Mouse (Mus musculus) naive thymus-derived CD4-positive, alpha-beta T cell, adult 2 months (primary cell): ENCODE results near the gene Olfr58.
"Not testable (repeated sequence)": the region's sequence is repeated elsewhere in the genome, so short reads cannot be mapped to it uniquely, and the experiment has no call there.

Experiments used
- DNase-seq: peaks from one replicate; pipeline ENCODE4 v3.0.0-alpha.2; 2011; ENCODE audit warnings: low read depth

The Olfr58 gene

DNA sequence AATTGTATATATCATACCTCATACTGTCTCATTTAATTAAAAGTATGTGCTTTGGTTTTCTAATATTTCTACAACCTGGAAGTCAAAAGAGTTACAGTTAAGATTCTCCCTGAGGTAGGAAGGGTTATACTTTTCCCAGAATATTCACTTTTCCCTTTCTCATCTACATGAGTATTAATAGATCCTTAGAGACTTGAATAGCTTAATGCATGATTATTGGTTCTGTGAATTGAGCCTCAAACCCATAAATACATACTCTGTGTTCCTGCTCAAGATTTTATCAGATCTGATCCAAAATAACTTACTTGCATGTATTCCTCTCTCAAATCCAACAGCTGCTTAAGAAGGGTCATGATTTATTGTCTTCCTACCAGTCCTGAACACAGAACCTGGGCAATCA is at the start of gene Olfr58:
TSS of gene Olfr58 (plus strand) at position 301 of the 400 bp plus-strand sequence.
- no peak for DNase-seq

DNA sequence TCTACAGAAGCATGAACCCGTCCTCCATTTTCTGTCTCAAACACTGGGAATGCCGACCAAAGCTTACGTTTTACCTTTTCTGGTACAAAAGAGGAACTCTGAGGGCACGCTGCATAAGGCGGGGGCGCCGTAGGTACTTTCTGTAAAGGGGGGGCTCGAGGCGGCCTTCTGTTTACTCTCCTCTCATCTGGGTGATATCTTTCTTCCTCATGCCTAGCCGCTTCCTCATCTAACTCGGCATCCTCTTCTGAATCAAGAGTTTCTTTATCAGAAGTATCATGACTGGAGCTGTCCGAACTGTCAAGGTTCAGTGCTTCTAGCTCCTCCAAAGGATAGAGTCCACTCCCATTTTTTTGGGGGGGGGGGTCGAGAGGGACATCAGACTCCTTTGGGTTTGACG is 10.9 kb upstream of the Olfr58 start:
- no peak for DNase-seq

DNA sequence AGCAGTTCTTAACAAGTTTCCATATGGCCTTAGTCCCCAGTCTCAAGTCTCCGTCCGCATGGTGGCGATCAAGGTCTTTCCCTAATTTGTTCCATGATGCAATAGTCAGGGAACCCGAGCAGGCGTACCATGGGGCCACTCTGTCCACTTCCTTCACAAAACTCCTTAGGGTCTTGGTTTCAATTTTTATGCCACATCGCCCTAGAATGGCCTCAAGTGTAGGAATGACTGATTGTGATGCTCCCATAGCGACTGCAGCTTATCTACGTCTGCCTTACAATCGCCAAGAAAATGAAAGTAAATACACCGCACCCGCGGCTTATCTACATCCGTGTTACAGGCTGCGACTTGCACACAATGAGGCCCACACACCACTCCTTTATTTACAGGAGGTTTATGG is 10.4 kb upstream of the Olfr58 start:
- DNase-seq: no peak

DNA sequence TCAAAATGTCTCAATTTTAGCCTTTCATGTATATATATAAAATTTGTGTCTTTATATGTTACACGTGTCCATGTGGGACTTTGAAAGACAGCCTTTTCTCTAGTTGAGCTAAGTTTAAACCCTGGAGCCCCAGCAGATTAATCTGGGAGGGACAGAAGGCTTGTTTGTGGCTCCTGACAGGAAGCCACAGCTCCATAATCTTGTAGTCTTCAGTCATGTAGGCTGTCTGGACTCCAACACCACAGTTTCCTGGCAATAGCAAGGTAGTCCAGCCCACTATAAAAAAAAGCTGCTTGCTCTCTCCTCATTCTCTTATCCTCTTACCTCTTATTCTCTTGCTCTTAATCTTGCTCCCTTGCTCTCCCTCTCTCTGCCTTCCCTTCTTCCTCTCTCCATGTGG is 22.9 kb downstream of the Olfr58 start:
- no peak for DNase-seq

DNA sequence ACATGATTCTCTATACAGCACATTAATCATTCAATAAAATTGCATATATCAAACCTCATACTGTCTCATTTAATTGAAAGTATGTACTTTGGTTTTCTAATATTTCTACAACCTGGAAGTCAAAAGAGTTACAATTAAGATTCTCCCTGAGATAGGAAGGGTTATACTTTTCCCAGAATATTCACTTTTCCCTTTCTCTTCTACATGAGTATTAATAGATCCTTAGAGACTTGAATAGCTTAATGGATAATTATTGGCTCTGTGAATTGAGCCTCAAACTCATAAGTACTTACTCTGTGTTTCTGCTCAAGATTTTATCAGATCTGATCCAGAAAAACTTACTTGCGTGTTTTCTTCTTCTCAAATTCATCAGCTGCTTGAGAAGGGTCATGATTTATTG is 24.5 kb downstream of the Olfr58 start, which contains the start of gene Olfr859:
TSS of gene Olfr859 (plus strand) at position 301 of the 400 bp plus-strand sequence.
- not testable (repeated sequence) for DNase-seq
